Mouse (Mus musculus) ES-E14 (cell line): Measurements from ENCODE around the gene Casp7.

Experiments
- CHD2 ChIP-seq: IDR thresholded peaks from 2 replicates; pipeline ENCODE4 v1.6.1; 2014; ENCODE audit warnings: mild to moderate bottlenecking, low read depth, low read length, inconsistent platforms
- HCFC1 ChIP-seq: IDR thresholded peaks from 2 replicates; pipeline ENCODE4 v1.6.1; 2012; ENCODE audit warnings: low read length, inconsistent platforms, borderline replicate concordance; ENCODE audit not compliant: insufficient read depth
- MAFK ChIP-seq: IDR thresholded peaks from 2 replicates; pipeline ENCODE4 v1.6.1; 2014; ENCODE audit warnings: mild to moderate bottlenecking, low read depth, low read length, inconsistent platforms; ENCODE audit not compliant: insufficient read depth
- ZNF384 ChIP-seq: IDR thresholded peaks from 2 replicates; pipeline ENCODE4 v1.6.1; 2012; ENCODE audit warnings: low read depth, low read length, inconsistent platforms

DNA sequence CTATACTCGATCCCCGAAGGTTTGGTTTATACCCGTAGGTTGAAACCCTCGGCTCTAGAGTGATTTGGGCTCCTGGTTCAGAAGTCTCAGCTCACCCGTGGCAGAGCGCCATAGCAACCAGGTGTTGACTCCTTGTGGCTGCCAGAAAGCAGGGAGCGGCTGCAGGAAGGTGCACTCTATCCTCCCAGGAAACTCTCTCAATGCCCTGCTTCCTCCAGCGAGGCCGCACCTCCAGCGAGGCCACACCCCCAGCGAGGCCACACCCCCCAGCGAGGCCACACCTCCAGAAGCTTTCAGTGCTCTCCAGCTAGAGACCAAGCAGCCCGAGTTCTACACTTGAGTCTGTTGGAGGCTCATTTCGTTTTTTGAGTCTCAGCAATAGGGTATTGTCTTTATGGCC is 3.3 kb downstream of the Casp7 start:
- TF ChIP-seq HCFC1 (no peak), ZNF384 (no peak), CHD2 (no peak), MAFK (no peak)
